Mouse (Mus musculus): Measurements from ENCODE around the gene Abhd2. TPM values are rescaled to one million over a fixed set of nuclear protein-coding genes. Genes with fewer than 3 reads are reported as not detected.
"Not testable (repeated sequence)": the region's sequence is repeated elsewhere in the genome, so short reads cannot be mapped to it uniquely, and the experiment has no call there.

The Abhd2 gene
- polyA plus RNA-seq, 1 experiment from 2014 or later, result 4.3 TPM

DNA sequence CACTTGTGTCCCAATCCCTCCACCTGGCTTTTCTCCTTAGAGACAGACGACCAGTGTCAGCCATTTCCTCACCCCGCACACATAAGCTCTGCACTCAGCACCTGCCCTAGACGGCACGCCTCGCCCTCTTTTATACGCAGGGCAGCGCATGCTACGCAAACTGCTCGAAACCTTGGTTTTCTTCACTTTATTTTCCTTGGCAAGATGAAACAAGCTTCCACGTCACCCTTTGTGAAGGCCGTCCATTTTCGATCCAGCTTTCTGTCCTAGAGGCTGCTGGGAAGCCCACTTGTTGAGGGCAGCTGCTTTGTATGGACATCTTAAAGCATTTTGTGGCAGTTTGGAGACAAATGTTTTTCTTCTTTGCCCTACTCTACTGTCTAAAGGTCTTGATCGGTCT is 5.4 kb downstream of the Abhd2 start:
- Histone ChIP-seq H3K9ac (no peak overlapping the region), H3K36me3 (no peaks in the 10 kb centered on the region), H3K27me3 (replicated peaks) (no peaks in the 10 kb centered on the region), H3K4me1 (peaks cover 75% of the 10 kb centered on the region), H3K4me3 (no peak overlapping the region), H3K4me2 (no peak overlapping the region), H3K27ac (replicated peaks) (no peak overlapping the region; the same call in 1 of the 2 replicates), H3K9me3 (no peaks in the 10 kb centered on the region)
- WGBS, result 81% methylated on average over 13 of the region's 13 CpGs
- no peak for ATAC-seq (ENCODE audit: extremely low read depth, insufficient number of reproducible peaks, low FRiP score, low TSS enrichment)

DNA sequence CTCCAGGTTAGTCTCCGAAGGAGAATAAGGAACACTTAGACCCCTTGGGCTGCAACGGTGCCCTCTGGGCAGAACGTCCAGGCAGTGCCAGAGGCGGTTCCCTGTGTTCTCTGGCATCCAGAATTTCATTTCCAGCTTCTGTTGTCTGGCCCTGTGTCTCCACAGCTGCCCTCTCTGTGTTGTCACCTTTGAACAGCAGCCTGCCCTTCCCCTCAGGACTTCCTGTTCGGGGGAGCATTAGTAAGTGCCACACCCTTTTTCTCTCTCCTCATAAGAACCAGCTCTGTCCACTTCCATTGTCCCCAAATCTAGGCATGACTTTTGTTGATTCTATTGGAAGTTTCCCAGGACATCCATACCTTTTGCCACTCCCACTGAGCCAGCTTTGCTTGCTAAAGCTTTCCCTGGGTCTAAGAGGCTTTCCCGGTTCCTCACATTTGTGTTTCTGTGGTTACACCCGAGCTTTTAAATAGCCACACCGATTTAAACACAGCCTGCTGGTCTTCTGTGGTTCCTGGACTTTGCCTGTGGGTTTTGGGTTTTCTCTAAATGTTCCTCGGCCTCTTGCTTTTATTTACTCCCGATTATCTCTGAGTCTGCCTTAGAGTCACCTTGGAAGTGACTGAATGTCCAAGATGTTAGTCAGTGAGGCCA is 6.5 kb downstream of the Abhd2 start:
- H3K36me3 ChIP-seq, result no peaks in the 10 kb centered on the region
- H3K9me3 ChIP-seq, result no peaks in the 10 kb centered on the region
- peak overlapping the region; percentile 16; the same call in 1 of the 2 replicates for H3K9ac ChIP-seq
- H3K27me3 ChIP-seq (replicated peaks), result no peaks in the 10 kb centered on the region
- H3K4me1 ChIP-seq, result peaks cover 74% of the 10 kb centered on the region
- H3K27ac ChIP-seq (replicated peaks), result no peak overlapping the region
- WGBS, result 60% methylated on average over 10 of the region's 10 CpGs
- H3K4me3 ChIP-seq, result no peak overlapping the region
- no peak overlapping the region for H3K4me2 ChIP-seq
- ATAC-seq (ENCODE audit: extremely low read depth, insufficient number of reproducible peaks, low FRiP score, low TSS enrichment), result no peak

DNA sequence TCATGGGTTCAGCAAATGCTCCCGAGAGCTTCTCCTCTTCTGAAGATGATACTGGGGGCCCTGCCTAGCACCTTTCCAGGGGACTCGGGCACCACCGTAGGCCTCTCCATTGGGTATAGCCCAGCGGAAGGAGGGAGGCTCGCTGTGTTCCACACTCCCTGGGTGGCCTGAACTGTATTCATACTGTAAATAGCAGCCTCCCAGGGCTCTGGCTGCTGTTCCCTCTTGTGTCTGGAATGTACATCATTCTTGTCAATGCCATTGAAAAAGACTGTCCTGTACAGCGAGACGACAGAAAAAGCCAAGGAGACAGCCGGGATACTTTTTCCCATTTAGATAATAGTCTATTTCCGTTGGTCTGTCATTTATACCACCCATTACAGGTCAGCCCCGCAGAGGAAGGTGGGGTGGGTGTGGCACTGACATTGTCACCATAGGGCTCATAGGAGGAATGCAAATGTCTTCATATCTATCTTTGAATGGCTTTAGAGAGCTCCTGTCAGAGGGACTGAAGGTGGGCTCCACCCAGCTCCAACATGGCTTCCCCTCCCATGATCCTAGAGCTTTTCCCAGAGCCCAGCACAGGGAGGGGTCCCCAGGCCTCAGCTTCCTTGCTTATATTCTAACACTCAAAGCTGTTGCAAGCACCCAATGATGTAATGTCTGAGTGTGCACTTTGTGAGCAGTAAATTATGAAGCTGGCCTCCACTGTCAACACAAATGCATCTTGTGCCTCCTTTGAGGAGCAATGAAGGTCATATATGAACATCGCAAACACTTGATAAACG is 10.1 kb downstream of the Abhd2 start:
- Histone ChIP-seq H3K4me2 (peak overlapping the region; percentile 39), H3K27ac (replicated peaks) (peak overlapping the region; percentile 43), H3K27me3 (replicated peaks) (no peaks in the 10 kb centered on the region), H3K4me1 (peaks cover 71% of the 10 kb centered on the region), H3K9me3 (no peaks in the 10 kb centered on the region), H3K4me3 (no peak overlapping the region), H3K36me3 (no peaks in the 10 kb centered on the region), H3K9ac (no peak overlapping the region)
- ATAC-seq (ENCODE audit: extremely low read depth, insufficient number of reproducible peaks, low FRiP score, low TSS enrichment), result no peak
- 46% methylated on average over 12 of the region's 12 CpGs for WGBS

DNA sequence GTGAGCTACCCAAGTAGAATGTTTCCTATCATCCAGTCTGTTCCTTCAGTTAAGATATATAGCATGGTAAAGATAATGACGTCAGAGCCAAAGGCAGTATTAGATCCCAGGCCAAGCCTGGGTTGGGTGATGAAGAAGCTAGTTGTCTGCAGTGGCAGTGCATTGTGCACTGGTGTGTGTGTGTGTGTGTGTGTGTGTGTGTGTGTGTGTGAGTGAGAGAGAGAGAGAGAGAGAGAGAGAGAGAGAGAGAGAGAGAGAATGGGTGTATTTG is 10.6 kb downstream of the Abhd2 start:
- peaks cover 72% of the 10 kb centered on the region for H3K4me1 ChIP-seq
- not testable (repeated sequence) for H3K4me2 ChIP-seq; ATAC-seq (ENCODE audit: extremely low read depth, insufficient number of reproducible peaks, low FRiP score, low TSS enrichment); H3K4me3 ChIP-seq; H3K27me3 ChIP-seq (replicated peaks); H3K9me3 ChIP-seq; H3K9ac ChIP-seq; H3K36me3 ChIP-seq
- 46% methylated on average over 1 of the region's 1 CpGs for WGBS
- 0 out of 2 replicates have a peak overlapping the region, but pooled peaks have one; percentile 43 for H3K27ac ChIP-seq (replicated peaks)

DNA sequence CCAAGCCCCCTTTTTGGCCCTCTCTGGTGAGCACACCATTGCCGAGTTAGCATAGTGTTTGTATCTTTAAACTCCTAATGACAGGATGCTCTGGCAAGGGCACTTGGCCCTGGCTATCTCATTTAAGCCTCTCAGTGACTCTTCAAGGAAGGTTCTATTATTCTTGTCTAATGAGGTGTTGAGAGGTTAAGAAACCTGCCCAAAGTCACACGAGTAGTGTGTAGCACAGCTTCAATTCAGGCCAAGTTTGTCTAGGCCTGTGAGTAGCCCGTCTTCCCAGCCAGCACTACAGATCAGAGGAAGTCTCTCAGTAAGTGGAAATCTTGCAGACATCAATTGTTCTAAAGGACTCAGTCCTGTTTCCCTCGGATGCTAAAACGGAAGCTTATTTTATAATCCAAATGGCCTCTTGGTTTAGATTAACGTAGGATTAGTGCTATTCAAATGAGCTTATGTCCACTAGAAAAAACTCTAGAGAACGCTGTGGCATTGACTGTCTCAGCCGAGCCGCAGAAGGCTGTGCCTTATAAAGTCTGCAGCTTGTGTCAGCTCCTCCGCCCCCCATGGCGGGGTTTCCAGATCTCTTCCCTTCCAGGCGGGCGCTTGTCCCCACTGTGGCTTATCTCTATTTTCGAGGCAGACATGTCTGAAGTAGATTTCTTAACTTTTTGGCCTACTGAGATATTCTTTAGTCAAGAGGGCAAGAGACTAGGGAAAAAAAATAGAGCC is 11.3 kb downstream of the Abhd2 start:
- Histone ChIP-seq H3K27ac (replicated peaks) (no peak overlapping the region), H3K36me3 (no peaks in the 10 kb centered on the region), H3K9ac (no peak overlapping the region), H3K4me3 (no peak overlapping the region), H3K4me2 (no peak overlapping the region), H3K27me3 (replicated peaks) (no peaks in the 10 kb centered on the region), H3K9me3 (no peaks in the 10 kb centered on the region), H3K4me1 (peaks cover 65% of the 10 kb centered on the region)
- no peak for ATAC-seq (ENCODE audit: extremely low read depth, insufficient number of reproducible peaks, low FRiP score, low TSS enrichment)
- WGBS, result 43% methylated on average over 14 of the region's 14 CpGs

DNA sequence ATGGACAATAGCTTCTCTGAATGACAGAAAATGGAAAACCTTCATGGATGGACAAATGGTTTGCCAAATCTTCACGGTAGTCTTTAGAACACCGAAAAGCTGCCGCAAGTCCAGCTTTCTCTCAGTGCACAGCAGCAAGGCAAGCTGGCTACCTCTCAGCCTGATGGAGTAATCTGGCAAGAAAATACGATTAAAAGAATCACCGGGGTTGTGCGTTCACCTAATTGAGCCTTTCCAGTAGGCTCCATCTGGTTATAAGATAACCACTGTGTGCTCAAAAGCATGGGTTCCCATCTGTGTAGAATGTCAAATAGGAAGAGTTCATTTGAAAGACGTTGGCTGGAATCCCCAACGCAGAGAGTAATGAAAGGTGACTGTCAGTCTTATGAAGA is 11.9 kb downstream of the Abhd2 start:
- H3K4me1 ChIP-seq, result peaks cover 59% of the 10 kb centered on the region
- no peaks in the 10 kb centered on the region for H3K27me3 ChIP-seq (replicated peaks)
- WGBS, result 81% methylated on average over 8 of the region's 8 CpGs
- H3K4me3 ChIP-seq, result no peak overlapping the region
- no peak overlapping the region for H3K4me2 ChIP-seq
- H3K36me3 ChIP-seq, result no peaks in the 10 kb centered on the region
- ATAC-seq (ENCODE audit: extremely low read depth, insufficient number of reproducible peaks, low FRiP score, low TSS enrichment), result no peak
- H3K27ac ChIP-seq (replicated peaks), result no peak overlapping the region
- no peaks in the 10 kb centered on the region for H3K9me3 ChIP-seq
- no peak overlapping the region for H3K9ac ChIP-seq

DNA sequence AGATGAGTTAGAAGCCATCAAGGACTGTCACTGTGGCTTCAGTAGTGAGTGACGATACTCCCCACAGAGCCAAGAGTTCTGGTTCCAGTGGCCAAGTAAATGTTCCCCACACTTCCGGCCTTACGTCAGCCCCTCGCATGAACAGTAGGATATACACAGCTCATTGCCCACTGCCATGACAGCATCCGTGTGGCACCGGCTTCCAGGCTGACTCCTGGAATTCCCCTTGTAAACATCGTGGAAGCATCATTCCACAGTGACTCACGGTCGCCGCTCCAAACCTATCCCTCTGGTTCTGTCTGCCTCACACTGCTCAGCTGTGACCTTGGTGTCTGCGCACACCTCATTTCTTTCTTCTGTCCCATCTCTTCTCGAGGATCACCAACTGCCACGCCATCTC is 12.4 kb downstream of the Abhd2 start:
- Histone ChIP-seq H3K9me3 (no peaks in the 10 kb centered on the region), H3K4me3 (no peak overlapping the region), H3K27me3 (replicated peaks) (no peaks in the 10 kb centered on the region), H3K27ac (replicated peaks) (no peak overlapping the region), H3K4me2 (no peak overlapping the region), H3K4me1 (peaks cover 58% of the 10 kb centered on the region), H3K36me3 (no peaks in the 10 kb centered on the region), H3K9ac (no peak overlapping the region)
- no peak for ATAC-seq (ENCODE audit: extremely low read depth, insufficient number of reproducible peaks, low FRiP score, low TSS enrichment)
- 82% methylated on average over 13 of the region's 13 CpGs for WGBS

DNA sequence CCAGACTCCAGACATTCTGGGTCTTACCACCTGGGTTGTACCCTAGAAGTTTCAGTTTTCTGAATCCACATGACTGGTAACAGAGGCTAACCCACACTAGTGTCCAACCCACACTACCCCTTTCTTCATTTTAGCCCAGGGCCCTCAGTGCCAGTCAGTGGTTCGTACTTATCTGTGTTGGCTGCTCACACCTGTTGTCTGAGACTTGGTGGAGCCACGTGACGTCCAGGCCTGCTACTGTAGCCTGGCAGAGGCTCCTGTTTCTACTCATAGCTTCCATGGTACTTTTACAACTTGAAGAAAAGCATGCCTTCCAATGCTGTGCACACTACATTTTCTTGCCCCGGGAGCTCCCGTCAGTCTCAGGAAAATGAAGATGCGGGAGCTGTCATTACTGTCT is 14.2 kb downstream of the Abhd2 start:
- ATAC-seq (ENCODE audit: extremely low read depth, insufficient number of reproducible peaks, low FRiP score, low TSS enrichment), result no peak
- H3K27ac ChIP-seq (replicated peaks), result no peak overlapping the region
- WGBS, result 75% methylated on average over 6 of the region's 6 CpGs
- H3K9me3 ChIP-seq, result no peaks in the 10 kb centered on the region
- no peak overlapping the region for H3K9ac ChIP-seq
- no peak overlapping the region for H3K4me2 ChIP-seq
- peaks cover 55% of the 10 kb centered on the region for H3K4me1 ChIP-seq
- no peak overlapping the region for H3K4me3 ChIP-seq
- H3K27me3 ChIP-seq (replicated peaks), result no peaks in the 10 kb centered on the region
- no peaks in the 10 kb centered on the region for H3K36me3 ChIP-seq

DNA sequence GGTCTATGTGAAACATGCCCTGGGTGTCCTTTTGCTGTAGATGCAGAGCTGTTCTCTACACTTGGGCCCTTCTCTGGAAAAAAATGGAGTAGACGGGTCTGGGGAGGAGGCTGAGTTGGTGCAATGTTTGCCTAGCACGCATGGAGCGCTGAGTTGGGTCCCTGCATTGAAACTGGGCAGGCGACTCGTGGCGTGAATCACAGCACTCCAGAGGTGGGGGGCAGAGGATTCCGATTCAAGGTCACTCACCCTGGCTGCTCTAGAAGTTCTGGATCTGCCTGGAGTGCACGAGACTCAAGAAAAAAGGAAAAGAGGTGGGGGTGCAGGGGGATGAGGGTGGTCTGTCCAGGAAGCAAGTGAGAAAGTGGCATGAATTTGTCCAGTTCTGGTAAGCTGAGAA is 14.9 kb downstream of the Abhd2 start:
- Histone ChIP-seq H3K27ac (replicated peaks) (no peak overlapping the region), H3K9ac (no peak overlapping the region), H3K4me3 (no peak overlapping the region), H3K36me3 (no peaks in the 10 kb centered on the region), H3K9me3 (no peaks in the 10 kb centered on the region), H3K4me1 (peaks cover 54% of the 10 kb centered on the region), H3K27me3 (replicated peaks) (no peaks in the 10 kb centered on the region), H3K4me2 (no peak overlapping the region)
- 79% methylated on average over 8 of the region's 8 CpGs for WGBS
- no peak for ATAC-seq (ENCODE audit: extremely low read depth, insufficient number of reproducible peaks, low FRiP score, low TSS enrichment)

DNA sequence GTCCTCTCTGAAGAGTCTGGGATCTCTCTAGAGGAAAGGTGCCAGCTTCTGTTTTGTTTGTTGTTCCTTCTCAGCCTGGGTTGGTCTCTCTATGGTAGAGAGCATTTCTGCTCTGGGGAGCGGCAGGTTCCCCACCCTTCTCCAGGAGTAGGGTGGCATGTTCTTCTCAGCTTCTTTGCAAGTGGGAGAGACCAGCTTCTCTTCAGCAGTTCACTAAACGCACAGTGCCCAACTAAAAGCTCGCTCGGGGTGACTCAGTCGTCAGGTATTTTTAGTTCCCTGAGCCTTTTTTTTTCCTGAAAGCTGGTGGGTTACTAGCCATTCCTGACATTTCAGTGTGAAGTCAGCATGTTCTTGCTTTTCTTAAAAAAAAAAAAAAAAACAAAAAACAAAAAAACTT is 15.4 kb downstream of the Abhd2 start:
- H3K4me1 ChIP-seq, result peaks cover 49% of the 10 kb centered on the region
- no peak overlapping the region for H3K27ac ChIP-seq (replicated peaks)
- H3K9me3 ChIP-seq, result no peaks in the 10 kb centered on the region
- H3K4me2 ChIP-seq, result no peak overlapping the region
- ATAC-seq (ENCODE audit: extremely low read depth, insufficient number of reproducible peaks, low FRiP score, low TSS enrichment), result no peak
- H3K36me3 ChIP-seq, result no peaks in the 10 kb centered on the region
- WGBS, result 73% methylated on average over 5 of the region's 5 CpGs
- H3K4me3 ChIP-seq, result no peak overlapping the region
- no peak overlapping the region for H3K9ac ChIP-seq
- no peaks in the 10 kb centered on the region for H3K27me3 ChIP-seq (replicated peaks)

DNA sequence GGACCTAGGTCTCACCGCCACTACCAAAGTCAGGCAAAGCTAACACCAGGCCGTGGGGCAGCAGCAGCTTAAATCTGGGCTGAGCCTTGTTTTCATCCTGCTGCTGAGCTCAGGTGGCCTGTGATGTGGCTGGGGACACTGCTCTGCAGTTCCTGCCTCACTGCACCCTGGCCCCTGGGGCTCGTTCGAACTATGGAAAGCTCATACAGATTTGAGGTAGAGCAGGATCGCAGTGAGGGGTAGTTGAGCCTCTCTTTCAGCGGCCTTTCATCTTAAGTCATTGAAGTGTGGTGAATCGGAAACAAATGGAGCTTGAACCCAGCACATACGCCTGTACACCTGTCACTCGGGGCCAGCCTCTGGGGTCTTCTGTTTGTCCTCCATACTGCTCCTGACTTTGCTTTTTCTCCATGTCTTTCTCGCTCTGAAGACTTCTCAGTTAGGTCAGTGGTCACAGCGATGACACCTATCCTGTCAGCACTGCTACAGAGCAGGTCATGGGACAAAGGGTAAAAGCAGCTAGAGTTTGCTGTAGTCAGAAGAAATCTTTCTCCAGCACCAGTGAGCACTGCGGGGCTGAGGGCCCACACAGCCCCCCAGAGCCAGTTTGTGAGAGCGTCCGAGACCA is 20.7 kb downstream of the Abhd2 start:
- Histone ChIP-seq H3K4me2 (no peak overlapping the region), H3K27me3 (replicated peaks) (no peaks in the 10 kb centered on the region), H3K4me1 (peaks cover 9% of the 10 kb centered on the region; the same call in 1 of the 2 replicates), H3K27ac (replicated peaks) (no peak overlapping the region), H3K36me3 (peaks cover 25% of the 10 kb centered on the region), H3K4me3 (no peak overlapping the region), H3K9me3 (no peaks in the 10 kb centered on the region), H3K9ac (no peak overlapping the region)
- no peak for ATAC-seq (ENCODE audit: extremely low read depth, insufficient number of reproducible peaks, low FRiP score, low TSS enrichment)
- WGBS, result 83% methylated on average over 14 of the region's 14 CpGs

Data from heart, embryonic 13.5 days (tissue).